Mouse (Mus musculus) intestine, postnatal 0 days (tissue): Measurements from ENCODE around the gene B3gntl1. TPM values are rescaled to one million over a fixed set of nuclear protein-coding genes. Genes with fewer than 3 reads are reported as not detected.

ENCODE experiments used
- ATAC-seq: fragments of 200-750 bp; cut with Nextera tagmentation; 2 replicates; pipeline ENCODE4 v1.8.0; 2017; ENCODE audit warnings: mild to moderate bottlenecking, moderate TSS enrichment, moderate library complexity
- H3K27ac ChIP-seq: fragments of 300-500 bp; sonication (generic); 2 replicates; pipeline ENCODE4 v1.5.1; 2014; ENCODE audit warnings: mild to moderate bottlenecking, low read depth, low read length, moderate library complexity
- H3K27me3 ChIP-seq: fragments of 300-500 bp; sonication (generic); replicated peaks from 2 replicates; pipeline ENCODE4 v1.6.1; 2014; ENCODE audit warnings: low read length, mixed read lengths; ENCODE audit not compliant: control insufficient read depth, insufficient read depth
- H3K36me3 ChIP-seq: fragments of 300-500 bp; sonication (generic); 2 replicates; pipeline ENCODE4 v1.6.1; 2014; ENCODE audit warnings: mild to moderate bottlenecking, moderate library complexity; ENCODE audit not compliant: control insufficient read depth, insufficient read depth
- H3K4me1 ChIP-seq: fragments of 300-500 bp; sonication (generic); replicated peaks from 2 replicates; pipeline ENCODE4 v1.6.1; 2014; ENCODE audit warnings: antibody characterized with exemption, low read length, mixed read lengths; ENCODE audit not compliant: control insufficient read depth, insufficient read depth
- H3K4me2 ChIP-seq: fragments of 300-500 bp; sonication (generic); replicated peaks from 2 replicates; pipeline ENCODE4 v1.6.1; 2014; ENCODE audit warnings: low read depth, mild to moderate bottlenecking, moderate library complexity
- H3K4me3 ChIP-seq: fragments of 300-500 bp; sonication (generic); 2 replicates; pipeline ENCODE4 v1.5.1; 2014; ENCODE audit warnings: low read depth, low read length
- H3K9ac ChIP-seq: fragments of 300-500 bp; sonication (generic); 2 replicates; pipeline ENCODE4 v1.6.1; 2014; ENCODE audit warnings: mild to moderate bottlenecking, low read depth, low read length
- H3K9me3 ChIP-seq: fragments of 300-500 bp; sonication (generic); 2 replicates; pipeline ENCODE4 v1.6.1; 2016; ENCODE audit warnings: mixed run types; ENCODE audit not compliant: control insufficient read depth
- CTCF ChIP-seq: sonication (generic); IDR thresholded peaks from 2 replicates; pipeline ENCODE4 v1.5.1; 2016; ENCODE audit warnings: low read depth, mild to moderate bottlenecking, control low read depth, antibody characterized with exemption, moderate library complexity
- WGBS: fragments of 180-500 bp; shearing (Covaris S2); extraction: QIAGEN DNeasy Blood & Tissue Kit; methylation state at CpG from one replicate; pipeline ENCODE4 v1.1.7; 2014; 5-methylcytosine and 5-hydroxymethylcytosine counted together
- polyA plus RNA-seq: library from polyadenylated mRNA; unstranded; fragments of >200 nt; fragmentation: Nextera tagmentation; extraction: Ambion mirVana; gene quantifications from 2 replicates; pipeline ENCODE4 v1.2.1, GENCODE M21; 2015

B3gntl1 gene
- polyA plus RNA-seq, 1 experiment from 2014 or later = 3.2 TPM

GRCm38 (mm10) chr11:121676836-121677235 lies 3.9 kb upstream of the B3gntl1 start:
- Histone ChIP-seq H3K36me3 (no peaks in the 10 kb centered on the region), H3K4me3 (no peak overlapping the region), H3K9me3 (no peaks in the 10 kb centered on the region), H3K27ac (no peak overlapping the region), H3K4me2 (no peak overlapping the region), H3K27me3 (no peaks in the 10 kb centered on the region), H3K4me1 (peaks cover 6% of the 10 kb centered on the region), H3K9ac (no peak overlapping the region)
- no peak for TF ChIP-seq CTCF
- no peak for ATAC-seq
- 95% methylated on average over 2 of the region's 2 CpGs for WGBS

- Histone ChIP-seq H3K27me3 (no peaks in the 10 kb centered on the region), H3K4me2 (peak overlapping the region; percentile 87), H3K9me3 (no peaks in the 10 kb centered on the region), H3K36me3 (peaks cover 4% of the 10 kb centered on the region; the same call in 1 of the 2 replicates), H3K4me3 (peak overlapping the region; percentile 59), H3K4me1 (peaks cover 6% of the 10 kb centered on the region; the same call in 1 of the 2 replicates), H3K27ac (peak overlapping the region; percentile 81), H3K9ac (peak overlapping the region; percentile 48; the same call in 1 of the 2 replicates)
- no peak for ATAC-seq
- TF ChIP-seq CTCF = no peak
- 57% methylated on average over 7 of the region's 7 CpGs for WGBS
Observed at GRCm38 (mm10) chr11:121673629-121674028, 676 bp upstream of the B3gntl1 start.

GRCm38 (mm10) chr11:121672312-121672989 lies 502 bp downstream of the B3gntl1 start:
- TF ChIP-seq CTCF = no peak
- Histone ChIP-seq H3K4me3 (peak overlapping the region; percentile 59), H3K36me3 (peaks cover 7% of the 10 kb centered on the region; the same call in 1 of the 2 replicates), H3K27me3 (no peaks in the 10 kb centered on the region), H3K27ac (peak overlapping the region; percentile 81), H3K9ac (peak overlapping the region; percentile 48), H3K4me2 (peak overlapping the region; percentile 87), H3K4me1 (peaks cover 6% of the 10 kb centered on the region; the same call in 1 of the 2 replicates), H3K9me3 (no peaks in the 10 kb centered on the region)
- ATAC-seq = no peak
- 2% methylated on average over 22 of the region's 22 CpGs for WGBS

GRCm38 (mm10) chr11:121670926-121671325 lies 2.0 kb downstream of the B3gntl1 start:
- H3K27me3 ChIP-seq = no peaks in the 10 kb centered on the region
- no peaks in the 10 kb centered on the region for H3K9me3 ChIP-seq
- ATAC-seq = no peak
- WGBS = 92% methylated on average over 5 of the region's 5 CpGs
- H3K9ac ChIP-seq = no peak overlapping the region
- H3K4me1 ChIP-seq = peaks cover 6% of the 10 kb centered on the region; the same call in 1 of the 2 replicates
- H3K4me3 ChIP-seq = no peak overlapping the region
- no peak overlapping the region for H3K27ac ChIP-seq
- peaks cover 7% of the 10 kb centered on the region; the same call in 1 of the 2 replicates for H3K36me3 ChIP-seq
- H3K4me2 ChIP-seq = no peak overlapping the region
- TF ChIP-seq CTCF = no peak

- Histone ChIP-seq H3K36me3 (peaks cover 7% of the 10 kb centered on the region; the same call in 1 of the 2 replicates), H3K27ac (no peak overlapping the region), H3K4me3 (no peak overlapping the region), H3K27me3 (no peaks in the 10 kb centered on the region), H3K9ac (no peak overlapping the region), H3K4me1 (peaks cover 4% of the 10 kb centered on the region; the same call in 1 of the 2 replicates), H3K9me3 (no peaks in the 10 kb centered on the region), H3K4me2 (no peak overlapping the region)
- WGBS = 94% methylated on average over 5 of the region's 5 CpGs
- TF ChIP-seq CTCF = no peak
- no peak for ATAC-seq
Observed at GRCm38 (mm10) chr11:121668776-121669175, 4.2 kb downstream of the B3gntl1 start.

GRCm38 (mm10) chr11:121667541-121667940 lies 5.4 kb downstream of the B3gntl1 start:
- no peak overlapping the region for H3K4me2 ChIP-seq
- 92% methylated on average over 4 of the region's 4 CpGs for WGBS
- no peak overlapping the region for H3K27ac ChIP-seq
- H3K36me3 ChIP-seq = peaks cover 7% of the 10 kb centered on the region; the same call in 1 of the 2 replicates
- H3K4me3 ChIP-seq = no peak overlapping the region
- no peak for TF ChIP-seq CTCF
- no peaks in the 10 kb centered on the region for H3K9me3 ChIP-seq
- H3K9ac ChIP-seq = no peak overlapping the region
- ATAC-seq = no peak
- H3K4me1 ChIP-seq = no peaks in the 10 kb centered on the region
- H3K27me3 ChIP-seq = no peaks in the 10 kb centered on the region
